Mouse (Mus musculus): ENCODE data around the gene Acod1.

DNA sequence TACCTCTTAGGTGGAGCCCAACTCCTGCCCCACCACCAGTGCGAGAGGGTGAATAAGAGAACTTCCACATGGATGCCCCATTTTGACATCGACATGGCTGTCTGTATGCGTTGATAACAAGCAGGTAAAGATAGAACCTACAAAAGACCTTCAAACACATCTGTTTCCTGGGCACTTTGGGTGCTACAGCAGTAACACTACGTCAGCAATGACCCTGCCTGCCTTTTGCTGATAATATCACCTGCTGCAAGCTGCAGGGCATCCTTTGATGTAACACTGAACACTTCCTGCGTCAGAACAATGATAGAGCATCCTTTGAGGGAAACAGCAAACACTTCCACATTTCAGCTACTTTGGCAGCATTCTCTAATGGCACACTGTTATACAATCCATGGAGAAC lies 29.8 kb upstream of the Acod1 start:
- TF ChIP-seq CTCF (IDR thresholded peaks at IDR 0.05; ENCODE audit: low read depth) (no peak), EP300 (IDR thresholded peaks at IDR 0.05; ENCODE audit: low read depth) (no peak)

All from liver, embryonic 14.5 days (tissue).